Mouse (Mus musculus): ENCODE data around the gene Mcrip1. TPM values are rescaled to one million over a fixed set of nuclear protein-coding genes. Genes with fewer than 3 reads are reported as not detected.
"Not testable (repeated sequence)": the region's sequence is repeated elsewhere in the genome, so short reads cannot be mapped to it uniquely, and the experiment has no call there.

Gene Mcrip1
- 10 to 100 TPM; 60.0 to 62.2 TPM for total RNA-seq (2021)
- long read RNA-seq, experiment 1, transcript Mcrip1-201 (5 exons, 1,205 nt): major isoform, 130 of 164 reads
- long read RNA-seq, experiment 1, partial matches to known transcripts: 30 of 164 reads
- long read RNA-seq, experiment 1, other reads (novel, unspliced or antisense): 4 of 164 reads
- long read RNA-seq, experiment 2, transcript Mcrip1-201 (5 exons, 1,205 nt): major isoform, 110 of 124 reads
- long read RNA-seq, experiment 2, partial matches to known transcripts: 6 of 124 reads
- long read RNA-seq, experiment 2, other reads (novel, unspliced or antisense): 4 of 124 reads

GRCm38 (mm10) chr11:120549168-120549945, at the start of gene Mcrip1:
Mcrip1 (minus strand) TSS chr11:120549727.
- DNase-seq: peak; percentile 97

GRCm38 (mm10) chr11:120598990-120599549, 49.5 kb upstream of the Mcrip1 start:
- no peak for DNase-seq

GRCm38 (mm10) chr11:120598283-120598989, 48.9 kb upstream of the Mcrip1 start, which contains the start of the genes Alyref and Anapc11:
Alyref (minus strand) TSS chr11:120598365.
Anapc11 (plus strand) TSS chr11:120598421.
- peak; percentile 96 for DNase-seq

GRCm38 (mm10) chr11:120597240-120598235, 48.0 kb upstream of the Mcrip1 start:
- DNase-seq: no peak

GRCm38 (mm10) chr11:120588531-120588930, 39.0 kb upstream of the Mcrip1 start:
- no peak for DNase-seq

- DNase-seq: no peak
Observed at GRCm38 (mm10) chr11:120583937-120584336, 34.4 kb upstream of the Mcrip1 start.

GRCm38 (mm10) chr11:120582982-120583293, 33.4 kb upstream of the Mcrip1 start:
- DNase-seq: not testable (repeated sequence)

- peak; percentile 49 for DNase-seq
Observed at GRCm38 (mm10) chr11:120582268-120582981, 32.9 kb upstream of the Mcrip1 start.

GRCm38 (mm10) chr11:120581490-120582267, 32.2 kb upstream of the Mcrip1 start, which contains the start of gene Arhgdia:
Arhgdia (minus strand) TSS chr11:120581624.
- peak; percentile 93 for DNase-seq

- peak; percentile 52 for DNase-seq
Observed at GRCm38 (mm10) chr11:120580871-120581331, 31.4 kb upstream of the Mcrip1 start.

- peak; percentile 19 for DNase-seq
Observed at GRCm38 (mm10) chr11:120580190-120580589, 30.7 kb upstream of the Mcrip1 start.

GRCm38 (mm10) chr11:120579316-120580107, 30.0 kb upstream of the Mcrip1 start:
- peak; percentile 82 for DNase-seq

- peak; percentile 12 for DNase-seq
Observed at GRCm38 (mm10) chr11:120578694-120579243, 29.2 kb upstream of the Mcrip1 start.

GRCm38 (mm10) chr11:120578024-120578693, 28.6 kb upstream of the Mcrip1 start:
- DNase-seq: peak; percentile 22

GRCm38 (mm10) chr11:120577211-120578023, 27.9 kb upstream of the Mcrip1 start:
- peak; percentile 20 for DNase-seq

- peak; percentile 11 for DNase-seq
Observed at GRCm38 (mm10) chr11:120576365-120576981, 26.9 kb upstream of the Mcrip1 start.
